Mouse (Mus musculus) hindbrain, embryonic 10.5 days (tissue): ENCODE results near the gene Dpp10. TPM values are rescaled to one million over a fixed set of nuclear protein-coding genes. Genes with fewer than 3 reads are reported as not detected.

Source experiments
- DNase-seq: peaks from one replicate; pipeline ENCODE4 v3.0.0-alpha.2; 2017; ENCODE audit warnings: low spot score
- H3K27ac ChIP-seq: fragments of 300-500 bp; sonication (generic); 2 replicates; pipeline ENCODE4 v1.5.1; 2016; ENCODE audit warnings: mild to moderate bottlenecking, moderate library complexity
- H3K27me3 ChIP-seq: fragments of 300-500 bp; sonication (generic); 2 replicates; pipeline ENCODE4 v1.6.1; 2016; ENCODE audit warnings: mild to moderate bottlenecking; ENCODE audit not compliant: poor library complexity, insufficient read depth, severe bottlenecking
- H3K36me3 ChIP-seq: fragments of 300-500 bp; sonication (generic); 2 replicates; pipeline ENCODE4 v1.6.1; 2016; ENCODE audit warnings: mild to moderate bottlenecking, moderate library complexity
- H3K4me1 ChIP-seq: fragments of 300-500 bp; sonication (generic); replicated peaks from 2 replicates; pipeline ENCODE4 v1.6.1; 2016; ENCODE audit warnings: mild to moderate bottlenecking
- H3K4me3 ChIP-seq: fragments of 300-500 bp; sonication (generic); 2 replicates; pipeline ENCODE4 v1.5.1; 2016; ENCODE audit warnings: mild to moderate bottlenecking, moderate library complexity
- H3K9me3 ChIP-seq: fragments of 300-500 bp; sonication (generic); 2 replicates; pipeline ENCODE4 v1.6.1; 2016; ENCODE audit warnings: mild to moderate bottlenecking, moderate library complexity
- WGBS: fragments of 180-500 bp; shearing (Covaris S2); methylation state at CpG from one replicate; pipeline ENCODE4 v1.1.7; 2016; 5-methylcytosine and 5-hydroxymethylcytosine counted together
- polyA plus RNA-seq: library from polyadenylated mRNA; unstranded; fragments of >200 nt; fragmentation: Nextera tagmentation; extraction: Ambion mirVana; gene quantifications from 2 replicates; pipeline ENCODE4 v1.2.1, GENCODE M21; 2016

Dpp10 gene
- polyA plus RNA-seq, 1 experiment from 2014 or later, result 0.17 TPM

- Histone ChIP-seq H3K27ac (no peak overlapping the region), H3K27me3 (no peaks in the 10 kb centered on the region), H3K9me3 (no peaks in the 10 kb centered on the region), H3K4me1 (no peaks in the 10 kb centered on the region), H3K36me3 (no peaks in the 10 kb centered on the region), H3K4me3 (no peak overlapping the region)
- no peak for DNase-seq
- WGBS, result 11% methylated on average over 1 of the region's 1 CpGs
Measured at GRCm38 (mm10) chr1:123801206-123801605, 244.2 kb downstream of the Dpp10 start.

- Histone ChIP-seq H3K36me3 (no peaks in the 10 kb centered on the region), H3K27ac (no peak overlapping the region), H3K4me3 (no peak overlapping the region), H3K4me1 (no peaks in the 10 kb centered on the region), H3K27me3 (no peaks in the 10 kb centered on the region), H3K9me3 (no peaks in the 10 kb centered on the region)
- 84% methylated on average over 2 of the region's 2 CpGs for WGBS
- DNase-seq, result no peak
Measured at GRCm38 (mm10) chr1:123765511-123765910, 279.8 kb downstream of the Dpp10 start.

GRCm38 (mm10) chr1:123762272-123762671 lies 283.1 kb downstream of the Dpp10 start:
- Histone ChIP-seq H3K27ac (no peak overlapping the region), H3K27me3 (no peaks in the 10 kb centered on the region), H3K9me3 (no peaks in the 10 kb centered on the region), H3K36me3 (no peaks in the 10 kb centered on the region), H3K4me1 (no peaks in the 10 kb centered on the region), H3K4me3 (no peak overlapping the region)
- no peak for DNase-seq
- WGBS, result 85% methylated on average over 3 of the region's 3 CpGs

DNA sequence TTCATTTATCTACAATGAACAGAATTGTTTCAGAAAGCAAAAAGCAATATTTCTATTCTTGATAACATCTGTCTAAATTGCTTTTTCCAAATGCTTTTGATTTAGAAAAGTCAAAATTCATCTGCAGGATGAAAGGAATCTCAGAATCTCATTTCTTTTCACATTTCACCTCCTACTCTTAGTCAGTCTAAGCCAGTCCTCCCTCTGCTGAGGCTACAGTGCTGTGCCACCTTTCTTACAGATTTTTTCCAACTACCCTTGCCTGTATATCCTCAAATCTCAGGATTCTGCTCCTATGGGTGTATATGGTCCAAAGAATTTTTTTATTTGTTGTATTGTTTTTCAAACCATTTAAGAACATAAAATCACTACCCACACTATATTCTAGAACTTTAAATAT lies 289.3 kb downstream of the Dpp10 start:
- H3K27ac ChIP-seq, result no peak overlapping the region
- no peaks in the 10 kb centered on the region for H3K27me3 ChIP-seq
- H3K9me3 ChIP-seq, result no peaks in the 10 kb centered on the region
- DNase-seq, result no peak
- no peaks in the 10 kb centered on the region for H3K36me3 ChIP-seq
- no peak overlapping the region for H3K4me3 ChIP-seq
- no peaks in the 10 kb centered on the region for H3K4me1 ChIP-seq

DNA sequence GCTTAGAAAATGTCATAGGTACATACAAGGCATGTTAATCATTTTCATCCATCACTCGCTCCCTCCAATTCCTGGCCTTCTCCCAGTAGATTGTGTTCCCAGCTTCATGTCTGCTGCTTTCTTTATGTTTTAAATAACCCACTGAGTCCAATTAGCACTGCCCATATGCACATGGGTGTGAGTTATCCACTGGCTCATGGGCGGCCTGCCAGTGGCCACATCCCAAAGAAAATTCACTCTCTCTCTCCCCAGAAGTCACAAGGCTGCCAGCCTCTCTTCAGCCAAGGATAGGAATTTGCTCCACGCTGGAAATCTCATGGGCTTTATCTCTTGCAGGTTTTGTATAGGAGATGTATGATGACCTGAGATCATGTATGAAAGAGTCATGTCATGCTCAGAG lies 338.1 kb downstream of the Dpp10 start:
- H3K4me1 ChIP-seq, result 0 out of 2 replicates have a peak, but pooled peaks cover 4% of the 10 kb centered on the region
- H3K27ac ChIP-seq, result no peak overlapping the region
- no peak overlapping the region for H3K4me3 ChIP-seq
- 84% methylated on average over 3 of the region's 3 CpGs for WGBS
- H3K27me3 ChIP-seq, result no peaks in the 10 kb centered on the region
- H3K36me3 ChIP-seq, result no peaks in the 10 kb centered on the region
- H3K9me3 ChIP-seq, result no peaks in the 10 kb centered on the region
- DNase-seq, result no peak

DNA sequence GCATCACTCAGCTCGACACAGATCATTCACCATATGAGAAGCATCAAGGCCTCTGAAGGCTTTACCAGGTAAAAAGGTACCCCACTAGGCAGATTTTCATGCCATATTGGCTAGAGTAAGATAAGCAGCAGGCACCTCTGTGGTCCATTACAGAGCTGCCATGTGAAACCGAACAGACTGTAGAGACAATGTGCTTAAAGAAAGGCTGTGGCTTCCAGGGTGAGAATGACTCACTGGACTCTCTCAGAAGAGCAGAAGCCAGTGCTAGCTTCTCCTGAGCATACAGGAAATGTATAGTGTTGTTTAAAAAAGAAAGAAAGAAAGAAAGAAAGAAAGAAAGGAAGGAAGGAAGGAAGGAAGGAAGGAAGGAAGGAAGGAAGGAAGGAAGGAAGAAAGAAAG lies 386.9 kb downstream of the Dpp10 start:
- H3K9me3 ChIP-seq, result no peaks in the 10 kb centered on the region
- H3K4me3 ChIP-seq, result no peak overlapping the region
- no peaks in the 10 kb centered on the region for H3K27me3 ChIP-seq
- H3K4me1 ChIP-seq, result no peaks in the 10 kb centered on the region
- no peaks in the 10 kb centered on the region for H3K36me3 ChIP-seq
- no peak overlapping the region for H3K27ac ChIP-seq
- DNase-seq, result no peak
- 77% methylated on average over 2 of the region's 2 CpGs for WGBS

DNA sequence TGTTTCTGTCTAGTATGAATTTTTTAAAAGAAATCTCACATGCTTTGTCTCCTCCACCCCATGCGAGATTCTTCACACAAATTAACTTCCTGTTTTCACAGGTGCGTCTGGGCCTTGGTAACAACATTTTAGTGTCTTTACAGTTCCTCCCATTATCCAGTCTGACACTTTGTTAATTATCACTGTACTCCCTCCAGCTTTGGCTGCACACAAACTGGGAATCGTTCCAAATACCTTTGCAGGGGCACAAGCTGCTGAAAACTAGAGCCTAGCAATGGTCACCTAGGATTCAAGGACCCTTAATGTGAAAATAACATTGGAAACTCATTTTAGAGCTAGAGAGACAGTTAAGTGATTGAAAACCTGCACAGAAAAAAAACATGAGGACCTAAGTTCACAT lies 388.8 kb downstream of the Dpp10 start:
- H3K4me1 ChIP-seq, result no peaks in the 10 kb centered on the region
- H3K4me3 ChIP-seq, result no peak overlapping the region
- H3K27ac ChIP-seq, result no peak overlapping the region
- no peaks in the 10 kb centered on the region for H3K36me3 ChIP-seq
- H3K27me3 ChIP-seq, result no peaks in the 10 kb centered on the region
- no peak for DNase-seq
- 75% methylated on average over 3 of the region's 3 CpGs for WGBS
- H3K9me3 ChIP-seq, result no peaks in the 10 kb centered on the region

- WGBS, result 90% methylated on average over 1 of the region's 1 CpGs
- no peak overlapping the region for H3K4me3 ChIP-seq
- H3K27ac ChIP-seq, result no peak overlapping the region
- H3K9me3 ChIP-seq, result no peaks in the 10 kb centered on the region
- no peaks in the 10 kb centered on the region for H3K4me1 ChIP-seq
- no peaks in the 10 kb centered on the region for H3K27me3 ChIP-seq
- no peaks in the 10 kb centered on the region for H3K36me3 ChIP-seq
- DNase-seq, result no peak
Measured at GRCm38 (mm10) chr1:123637897-123638296, 407.5 kb downstream of the Dpp10 start.

GRCm38 (mm10) chr1:123628268-123628667 lies 417.1 kb downstream of the Dpp10 start:
- 90% methylated on average over 3 of the region's 3 CpGs for WGBS
- Histone ChIP-seq H3K36me3 (no peaks in the 10 kb centered on the region), H3K4me1 (no peaks in the 10 kb centered on the region), H3K27me3 (no peaks in the 10 kb centered on the region), H3K9me3 (no peaks in the 10 kb centered on the region), H3K4me3 (no peak overlapping the region), H3K27ac (no peak overlapping the region)
- no peak for DNase-seq

GRCm38 (mm10) chr1:123584857-123585256 lies 460.5 kb downstream of the Dpp10 start:
- H3K9me3 ChIP-seq, result no peaks in the 10 kb centered on the region
- no peaks in the 10 kb centered on the region for H3K27me3 ChIP-seq

DNA sequence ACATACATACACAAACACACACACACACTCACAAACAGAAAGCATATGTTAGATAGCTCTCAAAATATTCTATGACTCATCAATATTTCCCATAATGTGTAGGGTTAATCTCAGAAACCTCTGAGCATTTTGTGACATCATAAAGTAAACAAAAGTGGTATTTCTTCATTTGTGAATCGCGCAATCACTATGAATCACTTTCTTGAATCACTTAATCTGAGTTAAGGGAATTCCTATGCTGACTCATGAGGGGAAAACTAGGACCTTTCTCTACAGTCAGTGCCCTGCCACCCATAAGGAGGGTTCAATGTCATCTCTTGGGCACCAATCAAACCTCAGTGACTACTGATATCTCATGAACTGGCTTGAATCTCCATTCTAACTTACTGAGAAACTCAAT lies 465.2 kb downstream of the Dpp10 start:
- Histone ChIP-seq H3K4me3 (no peak overlapping the region), H3K27me3 (no peaks in the 10 kb centered on the region), H3K9me3 (no peaks in the 10 kb centered on the region), H3K27ac (no peak overlapping the region), H3K36me3 (no peaks in the 10 kb centered on the region), H3K4me1 (no peaks in the 10 kb centered on the region)
- DNase-seq, result no peak
- WGBS, result 89% methylated on average over 2 of the region's 2 CpGs

More at GRCm38 (mm10) chr1:123584857-123585256, 460.5 kb downstream of the Dpp10 start:
- no peak overlapping the region for H3K4me3 ChIP-seq
- no peaks in the 10 kb centered on the region for H3K36me3 ChIP-seq
- no peak overlapping the region for H3K27ac ChIP-seq
- no peak for DNase-seq
- H3K4me1 ChIP-seq, result no peaks in the 10 kb centered on the region

DNA sequence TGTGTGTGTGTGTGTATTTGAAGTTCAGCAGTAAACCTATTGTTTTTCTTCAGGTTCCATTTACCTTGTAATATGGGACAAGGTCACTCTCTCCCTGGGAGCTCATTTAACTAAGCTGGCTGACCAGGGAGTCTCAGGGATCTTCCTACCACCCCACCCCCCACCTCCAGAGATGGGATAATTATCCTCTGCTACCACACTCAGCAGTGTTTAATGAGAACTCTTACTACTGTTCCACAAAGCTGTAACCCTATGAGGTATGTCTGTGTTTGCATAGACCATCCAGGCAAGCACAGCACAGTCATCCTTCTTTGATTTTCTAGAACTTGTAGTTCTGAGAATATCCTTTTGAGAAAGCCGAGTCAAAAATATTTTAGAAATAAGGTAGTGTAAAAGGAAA lies 471.6 kb downstream of the Dpp10 start:
- Histone ChIP-seq H3K4me3 (no peak overlapping the region), H3K9me3 (no peaks in the 10 kb centered on the region), H3K4me1 (no peaks in the 10 kb centered on the region), H3K27me3 (no peaks in the 10 kb centered on the region), H3K36me3 (no peaks in the 10 kb centered on the region), H3K27ac (no peak overlapping the region)
- WGBS, result 82% methylated on average over 1 of the region's 1 CpGs
- DNase-seq, result no peak

- H3K27ac ChIP-seq, result no peak overlapping the region
- no peaks in the 10 kb centered on the region for H3K9me3 ChIP-seq
- 73% methylated on average over 1 of the region's 1 CpGs for WGBS
- H3K27me3 ChIP-seq, result no peaks in the 10 kb centered on the region
- DNase-seq, result no peak
- no peak overlapping the region for H3K4me3 ChIP-seq
- no peaks in the 10 kb centered on the region for H3K4me1 ChIP-seq
- H3K36me3 ChIP-seq, result no peaks in the 10 kb centered on the region
Measured at GRCm38 (mm10) chr1:123542496-123542895, 502.9 kb downstream of the Dpp10 start.

GRCm38 (mm10) chr1:123467729-123468128 lies 577.6 kb downstream of the Dpp10 start:
- no peak for DNase-seq
- WGBS, result 61% methylated on average over 1 of the region's 1 CpGs
- H3K27me3 ChIP-seq, result no peaks in the 10 kb centered on the region

More at GRCm38 (mm10) chr1:123467729-123468128, 577.6 kb downstream of the Dpp10 start:
- Histone ChIP-seq H3K4me3 (no peak overlapping the region), H3K27ac (no peak overlapping the region), H3K9me3 (no peaks in the 10 kb centered on the region), H3K4me1 (no peaks in the 10 kb centered on the region), H3K36me3 (no peaks in the 10 kb centered on the region)
